Mouse (Mus musculus): ENCODE results near the gene Unkl. TPM values are rescaled to one million over a fixed set of nuclear protein-coding genes. Genes with fewer than 3 reads are reported as not detected.
"Not testable (repeated sequence)": the region's sequence is repeated elsewhere in the genome, so short reads cannot be mapped to it uniquely, and the experiment has no call there.

The Unkl gene
- polyA plus RNA-seq, 1 experiment from 2014 or later = 9.2 TPM

DNA sequence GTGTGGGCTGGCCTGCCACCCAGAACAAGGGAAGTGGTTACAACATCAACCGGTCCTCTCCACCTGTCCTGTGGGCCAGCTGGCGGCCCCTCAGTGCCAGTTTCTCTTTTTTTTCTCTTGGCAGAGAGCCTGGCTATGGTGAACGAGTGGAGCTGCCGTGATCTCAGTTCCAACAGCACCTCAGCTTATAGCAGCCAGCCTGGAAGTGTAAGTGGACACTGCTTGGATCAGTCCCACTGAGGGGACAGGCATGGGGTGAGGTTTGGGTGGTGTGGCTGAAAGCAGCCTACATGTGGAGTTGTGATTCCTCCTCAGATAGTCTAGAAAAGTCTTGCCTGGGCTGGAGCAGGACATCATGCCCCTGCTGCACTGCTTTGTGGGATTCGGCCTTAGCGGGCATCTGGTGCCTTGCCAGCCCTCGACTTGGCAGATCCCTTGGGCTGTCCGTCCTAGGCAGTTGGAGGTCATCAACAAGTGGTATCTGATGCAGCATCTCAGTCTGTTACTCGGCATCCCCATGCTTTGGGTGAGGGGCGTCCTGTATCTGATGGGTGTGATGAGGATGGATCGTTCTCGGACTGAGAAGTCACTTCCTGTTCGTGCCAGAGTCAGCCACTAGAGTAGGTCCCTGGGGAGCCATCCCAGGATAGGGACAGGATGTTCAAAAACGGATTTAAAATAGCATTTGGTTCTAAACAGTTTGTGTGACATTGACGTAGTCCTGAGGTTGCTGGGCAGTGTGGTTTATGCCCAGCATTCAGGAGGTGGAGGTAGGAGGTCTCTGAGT lies 22.7 kb downstream of the Unkl start:
- no peaks in the 10 kb centered on the region for H3K9me3 ChIP-seq (ENCODE audit: control insufficient read depth, low read length)
- WGBS = 93% methylated on average over 15 of the region's 15 CpGs
- DNase-seq = no peak
- no peak overlapping the region for H3K27ac ChIP-seq (replicated peaks; ENCODE audit: low read depth, low read length)
- no peak overlapping the region for H3K9ac ChIP-seq (replicated peaks; ENCODE audit: low read length)
- no peak for ATAC-seq (ENCODE audit: low FRiP score, low TSS enrichment)
- peaks cover 94% of the 10 kb centered on the region for H3K36me3 ChIP-seq (ENCODE audit: control insufficient read depth, insufficient read depth, low read length)
- no peaks in the 10 kb centered on the region for H3K4me1 ChIP-seq (ENCODE audit: control insufficient read depth, insufficient read depth, low read length)
- H3K27me3 ChIP-seq (ENCODE audit: control insufficient read depth, insufficient read depth, low read length) = no peaks in the 10 kb centered on the region
- no peak overlapping the region for H3K4me3 ChIP-seq (replicated peaks; ENCODE audit: low read depth, low read length)
- H3K4me2 ChIP-seq (ENCODE audit: low read length) = no peak overlapping the region

DNA sequence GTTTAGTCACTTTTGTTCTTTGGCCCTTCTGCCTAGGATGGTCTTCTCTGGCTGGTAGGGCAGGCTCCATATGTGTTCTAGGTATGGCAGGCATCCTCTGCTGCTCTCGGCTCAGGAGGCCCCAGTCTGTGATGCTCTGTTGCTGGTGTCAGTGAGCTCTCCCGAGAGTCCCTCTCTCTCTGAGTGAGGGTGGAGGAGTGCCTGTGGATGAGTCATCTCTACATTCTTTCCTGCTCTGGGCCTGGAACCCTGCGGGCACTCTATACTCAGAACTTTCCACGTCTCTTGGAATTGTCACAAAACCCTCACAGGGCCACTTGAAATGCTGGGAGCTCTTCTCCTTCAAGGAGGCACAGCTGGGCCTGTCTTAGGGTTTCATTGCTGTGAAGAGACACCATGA lies 23.5 kb downstream of the Unkl start:
- H3K4me3 ChIP-seq (replicated peaks; ENCODE audit: low read depth, low read length) = no peak overlapping the region
- 94% methylated on average over 4 of the region's 4 CpGs for WGBS

DNA sequence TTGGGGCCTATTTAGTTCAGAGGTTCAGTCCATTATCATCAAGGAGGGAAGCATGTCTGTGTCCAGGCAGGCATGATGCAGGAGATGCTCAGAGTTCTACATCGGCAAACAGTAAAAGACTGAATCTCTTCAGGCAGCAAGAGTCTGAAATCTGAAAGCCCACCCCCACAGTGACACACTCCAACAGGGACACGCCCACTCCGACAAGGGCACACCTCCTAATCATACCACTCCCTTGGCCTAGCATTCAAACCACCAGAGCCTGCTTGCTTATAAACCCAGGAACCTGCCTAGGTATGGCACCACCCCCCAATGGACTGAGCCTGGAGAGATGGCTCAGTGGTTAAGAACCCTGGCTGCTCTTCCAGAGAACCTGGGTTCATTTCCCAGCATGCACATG lies 27.2 kb downstream of the Unkl start:
- Histone ChIP-seq H3K9ac (replicated peaks; ENCODE audit: low read length) (no peak overlapping the region), H3K9me3 (ENCODE audit: control insufficient read depth, low read length) (no peaks in the 10 kb centered on the region), H3K4me2 (ENCODE audit: low read length) (no peak overlapping the region), H3K36me3 (ENCODE audit: control insufficient read depth, insufficient read depth, low read length) (peaks cover 74% of the 10 kb centered on the region), H3K27ac (replicated peaks; ENCODE audit: low read depth, low read length) (no peak overlapping the region), H3K4me1 (ENCODE audit: control insufficient read depth, insufficient read depth, low read length) (no peaks in the 10 kb centered on the region), H3K4me3 (replicated peaks; ENCODE audit: low read depth, low read length) (no peak overlapping the region), H3K27me3 (ENCODE audit: control insufficient read depth, insufficient read depth, low read length) (no peaks in the 10 kb centered on the region)
- WGBS = 91% methylated on average over 3 of the region's 3 CpGs
- ATAC-seq (ENCODE audit: low FRiP score, low TSS enrichment) (no peak), DNase-seq (no peak)

More for the DNA sequence above, 23.5 kb downstream of the Unkl start:
- no peaks in the 10 kb centered on the region for H3K4me1 ChIP-seq (ENCODE audit: control insufficient read depth, insufficient read depth, low read length)
- H3K9me3 ChIP-seq (ENCODE audit: control insufficient read depth, low read length) = no peaks in the 10 kb centered on the region
- no peak overlapping the region for H3K9ac ChIP-seq (replicated peaks; ENCODE audit: low read length)
- H3K27ac ChIP-seq (replicated peaks; ENCODE audit: low read depth, low read length) = no peak overlapping the region
- no peaks in the 10 kb centered on the region for H3K27me3 ChIP-seq (ENCODE audit: control insufficient read depth, insufficient read depth, low read length)
- ATAC-seq (ENCODE audit: low FRiP score, low TSS enrichment) (no peak), DNase-seq (no peak)
- H3K4me2 ChIP-seq (ENCODE audit: low read length) = no peak overlapping the region
- H3K36me3 ChIP-seq (ENCODE audit: control insufficient read depth, insufficient read depth, low read length) = peaks cover 92% of the 10 kb centered on the region

DNA sequence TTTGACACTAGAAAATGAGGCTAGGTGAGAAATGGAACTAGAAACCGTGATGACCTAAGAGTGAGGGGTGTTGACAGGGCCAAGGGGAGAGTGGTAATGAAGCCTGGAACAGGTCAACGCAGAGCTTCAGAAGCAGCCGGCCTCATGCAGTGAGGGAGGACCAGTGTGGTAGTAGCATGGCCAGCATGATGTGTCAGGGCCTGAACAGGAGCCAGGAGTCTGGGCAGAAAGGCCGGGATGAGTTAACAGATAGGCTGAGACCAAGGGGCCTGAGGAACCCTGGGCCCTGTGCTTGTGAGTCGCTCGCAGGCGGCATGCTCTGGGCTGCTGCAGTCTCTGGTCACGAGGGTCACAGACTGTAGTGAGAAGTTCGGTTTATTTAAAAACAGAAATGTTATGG lies 30.8 kb downstream of the Unkl start:
- Histone ChIP-seq H3K9me3 (ENCODE audit: control insufficient read depth, low read length) (no peaks in the 10 kb centered on the region), H3K36me3 (ENCODE audit: control insufficient read depth, insufficient read depth, low read length) (peaks cover 41% of the 10 kb centered on the region), H3K4me1 (ENCODE audit: control insufficient read depth, insufficient read depth, low read length) (peaks cover 10% of the 10 kb centered on the region; the same call in 1 of the 2 replicates), H3K27ac (replicated peaks; ENCODE audit: low read depth, low read length) (no peak overlapping the region), H3K27me3 (ENCODE audit: control insufficient read depth, insufficient read depth, low read length) (no peaks in the 10 kb centered on the region), H3K4me3 (replicated peaks; ENCODE audit: low read depth, low read length) (no peak overlapping the region), H3K4me2 (ENCODE audit: low read length) (no peak overlapping the region), H3K9ac (replicated peaks; ENCODE audit: low read length) (no peak overlapping the region)
- WGBS = 91% methylated on average over 9 of the region's 9 CpGs
- ATAC-seq (ENCODE audit: low FRiP score, low TSS enrichment) (no peak), DNase-seq (no peak)

DNA sequence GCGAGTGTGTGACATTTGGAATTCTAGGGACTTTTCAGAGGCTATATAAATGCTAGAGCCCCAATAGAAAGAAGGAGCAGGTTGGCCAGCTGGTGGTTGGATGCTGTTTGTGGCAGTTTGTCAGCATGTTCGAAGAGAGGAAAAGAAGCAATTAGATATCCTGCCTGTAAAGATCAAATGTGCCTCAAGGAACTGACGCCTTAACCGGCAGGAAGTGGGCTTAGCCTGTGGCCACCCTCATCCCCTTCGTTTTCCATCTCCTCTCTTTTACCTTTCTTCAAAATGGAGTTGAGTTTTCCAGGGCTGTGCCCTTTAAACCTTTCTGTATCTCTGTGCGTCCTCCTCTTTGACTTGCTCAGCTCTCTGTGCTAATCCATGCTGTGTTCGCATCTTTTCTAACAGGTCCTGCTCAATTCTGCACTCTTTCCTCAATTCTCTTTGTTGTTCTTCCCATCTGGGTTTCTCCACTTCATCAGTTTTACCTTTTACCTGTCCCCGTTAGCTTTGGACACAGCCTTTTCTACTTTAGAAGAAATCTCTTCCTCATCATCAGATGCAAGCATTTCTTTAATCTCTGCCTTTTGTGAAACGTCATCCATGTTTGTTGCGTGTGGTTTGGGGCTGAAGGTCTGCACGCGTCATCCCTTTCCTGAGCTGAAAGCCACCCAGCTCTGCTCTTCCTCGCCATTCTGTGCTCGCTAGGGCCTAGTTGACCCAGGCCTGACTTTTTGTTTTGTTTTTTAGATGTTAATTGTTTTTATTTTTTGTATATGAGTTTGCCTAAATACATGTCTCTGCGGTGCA lies 31.5 kb downstream of the Unkl start:
- ATAC-seq (ENCODE audit: low FRiP score, low TSS enrichment) = no peak

DNA sequence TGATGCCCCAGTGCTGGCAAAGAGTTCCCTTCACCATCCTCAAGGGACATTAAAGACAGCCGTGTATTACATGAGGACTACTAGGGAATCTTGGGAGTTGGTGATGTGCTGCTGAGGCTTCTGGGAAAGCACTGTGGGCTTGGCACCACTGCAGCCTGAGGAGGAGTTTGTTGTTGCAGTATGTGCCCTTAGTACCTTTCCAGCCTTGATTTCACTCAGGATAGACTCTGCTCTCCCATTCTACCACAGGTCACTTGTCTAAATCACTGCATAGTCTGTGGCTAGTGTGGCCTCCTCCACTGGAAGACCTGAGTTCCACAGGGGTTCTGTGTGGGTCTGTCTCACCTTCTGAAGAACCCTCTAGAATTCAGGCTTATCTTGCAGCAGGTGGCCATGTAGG lies 32.5 kb downstream of the Unkl start:
- Histone ChIP-seq H3K4me1 (ENCODE audit: control insufficient read depth, insufficient read depth, low read length) (peaks cover 10% of the 10 kb centered on the region; the same call in 1 of the 2 replicates), H3K9ac (replicated peaks; ENCODE audit: low read length) (0 out of 2 replicates have a peak overlapping the region, but pooled peaks have one; percentile 9), H3K27me3 (ENCODE audit: control insufficient read depth, insufficient read depth, low read length) (no peaks in the 10 kb centered on the region), H3K27ac (replicated peaks; ENCODE audit: low read depth, low read length) (no peak overlapping the region), H3K4me3 (replicated peaks; ENCODE audit: low read depth, low read length) (no peak overlapping the region), H3K9me3 (ENCODE audit: control insufficient read depth, low read length) (no peaks in the 10 kb centered on the region), H3K4me2 (ENCODE audit: low read length) (no peak overlapping the region), H3K36me3 (ENCODE audit: control insufficient read depth, insufficient read depth, low read length) (peaks cover 27% of the 10 kb centered on the region)
- 93% methylated on average over 1 of the region's 1 CpGs for WGBS
- no peak for ATAC-seq (ENCODE audit: low FRiP score, low TSS enrichment)
- DNase-seq = no peak

More for the DNA sequence above, 31.5 kb downstream of the Unkl start:
- Histone ChIP-seq H3K9me3 (ENCODE audit: control insufficient read depth, low read length) (no peaks in the 10 kb centered on the region), H3K4me1 (ENCODE audit: control insufficient read depth, insufficient read depth, low read length) (peaks cover 10% of the 10 kb centered on the region; the same call in 1 of the 2 replicates), H3K27ac (replicated peaks; ENCODE audit: low read depth, low read length) (no peak overlapping the region), H3K9ac (replicated peaks; ENCODE audit: low read length) (no peak overlapping the region), H3K27me3 (ENCODE audit: control insufficient read depth, insufficient read depth, low read length) (no peaks in the 10 kb centered on the region), H3K36me3 (ENCODE audit: control insufficient read depth, insufficient read depth, low read length) (peaks cover 34% of the 10 kb centered on the region), H3K4me3 (replicated peaks; ENCODE audit: low read depth, low read length) (no peak overlapping the region), H3K4me2 (ENCODE audit: low read length) (no peak overlapping the region)
- WGBS = 96% methylated on average over 15 of the region's 15 CpGs
- DNase-seq = no peak

DNA sequence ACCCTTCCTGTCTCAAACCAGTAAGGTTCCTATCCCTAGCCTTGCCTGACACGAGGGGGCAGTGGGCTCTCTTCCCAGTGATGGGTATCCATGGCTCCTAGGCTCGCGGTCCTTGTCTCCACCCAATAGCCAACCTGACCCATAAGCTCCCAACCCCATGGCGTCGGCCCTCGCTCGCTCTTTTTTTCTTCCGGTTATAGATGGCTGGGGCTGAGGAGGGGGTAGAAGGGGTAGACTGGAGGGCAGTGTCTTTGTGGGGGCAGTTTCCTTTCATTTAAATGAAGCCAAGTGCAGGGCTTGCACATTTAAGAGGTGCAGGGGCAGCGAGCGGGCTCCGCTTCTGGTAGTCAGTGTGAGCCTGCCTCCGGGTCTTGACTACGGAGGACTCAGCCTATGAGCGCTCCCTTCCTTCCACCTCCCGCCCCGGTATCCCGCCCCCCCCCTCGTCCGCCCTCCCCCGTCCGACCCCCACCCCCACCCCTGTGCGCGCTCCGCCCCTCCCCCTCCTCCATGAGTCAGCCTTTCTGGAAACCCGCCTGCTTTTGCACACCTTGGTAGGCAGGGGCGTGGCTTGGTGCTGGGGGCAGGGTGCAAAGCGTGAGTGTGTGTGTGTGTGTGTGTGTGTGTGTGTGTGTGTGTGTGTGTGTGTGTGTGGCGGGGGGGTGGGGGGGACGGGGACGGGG lies 33.8 kb downstream of the Unkl start:
- H3K9me3 ChIP-seq (ENCODE audit: control insufficient read depth, low read length) = no peaks in the 10 kb centered on the region
- H3K9ac ChIP-seq (replicated peaks; ENCODE audit: low read length) = peak overlapping the region; percentile 51
- peaks cover 30% of the 10 kb centered on the region for H3K36me3 ChIP-seq (ENCODE audit: control insufficient read depth, insufficient read depth, low read length)
- peaks cover 10% of the 10 kb centered on the region; the same call in 1 of the 2 replicates for H3K4me1 ChIP-seq (ENCODE audit: control insufficient read depth, insufficient read depth, low read length)
- H3K4me2 ChIP-seq (ENCODE audit: low read length) = peak overlapping the region; percentile 70
- under 1% methylated on average over 22 of the region's 30 CpGs for WGBS
- no peaks in the 10 kb centered on the region for H3K27me3 ChIP-seq (ENCODE audit: control insufficient read depth, insufficient read depth, low read length)
- H3K27ac ChIP-seq (replicated peaks; ENCODE audit: low read depth, low read length) = peak overlapping the region; percentile 65
- ATAC-seq (ENCODE audit: low FRiP score, low TSS enrichment) (peak; percentile 83), DNase-seq (peak; percentile 76)
- H3K4me3 ChIP-seq (replicated peaks; ENCODE audit: low read depth, low read length) = peak overlapping the region; percentile 32

DNA sequence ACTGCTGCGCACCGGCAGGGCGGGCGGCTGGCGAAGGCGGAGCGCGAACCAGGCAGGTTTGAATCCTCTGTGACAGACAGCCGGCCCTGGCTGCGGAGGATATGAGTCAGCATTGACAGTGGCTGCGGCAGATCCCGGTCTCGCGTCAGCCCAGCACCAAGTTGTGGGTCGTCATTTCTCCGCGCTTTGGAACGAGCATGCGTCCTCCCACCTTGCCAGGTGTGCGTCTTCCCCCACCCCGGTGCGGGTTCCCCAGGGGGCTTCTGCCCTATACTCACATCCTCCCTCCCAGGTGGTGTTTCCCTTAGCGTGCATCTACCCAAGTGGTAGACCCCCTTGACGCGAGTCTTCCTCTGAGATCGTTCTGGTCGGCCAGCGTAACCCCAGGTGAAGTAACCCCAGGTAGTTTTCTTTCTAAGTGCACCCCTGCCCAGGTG lies 34.3 kb downstream of the Unkl start:
- not testable (repeated sequence) for H3K27me3 ChIP-seq (ENCODE audit: control insufficient read depth, insufficient read depth, low read length); H3K9me3 ChIP-seq (ENCODE audit: control insufficient read depth, low read length); H3K9ac ChIP-seq (replicated peaks; ENCODE audit: low read length); H3K4me1 ChIP-seq (ENCODE audit: control insufficient read depth, insufficient read depth, low read length)
- peak; percentile 89 for ATAC-seq (ENCODE audit: low FRiP score, low TSS enrichment)
- H3K4me2 ChIP-seq (ENCODE audit: low read length) = peak overlapping the region; percentile 70
- peak overlapping the region; percentile 21; the same call in 1 of the 2 replicates for H3K27ac ChIP-seq (replicated peaks; ENCODE audit: low read depth, low read length)
- H3K4me3 ChIP-seq (replicated peaks; ENCODE audit: low read depth, low read length) = peak overlapping the region; percentile 32
- WGBS = 10% methylated on average over 14 of the region's 28 CpGs
- H3K36me3 ChIP-seq (ENCODE audit: control insufficient read depth, insufficient read depth, low read length) = peaks cover 32% of the 10 kb centered on the region
- peak; percentile 7 for DNase-seq
